Mouse (Mus musculus) megakaryocyte-erythroid progenitor cell, adult 5-6 weeks (primary cell): ENCODE results near the gene Rnf216. TPM values are rescaled to one million over a fixed set of nuclear protein-coding genes. Genes with fewer than 3 reads are reported as not detected.

Experiments
- ATAC-seq: replicated peaks from 2 replicates; pipeline ENCODE4 v1.8.0; 2016; ENCODE audit warnings: mild to moderate bottlenecking, inconsistent platforms; ENCODE audit not compliant: severe bottlenecking, poor library complexity, low FRiP score, low TSS enrichment
- total RNA-seq, 2 experiments: library from RNA; stranded (forward) in 1 of 2; stranded (reverse) in 1 of 2; fragments of 200-1000, 215-1000 nt in 1 of 2; fragments of >200 nt in 1 of 2; fragmentation: Nextera tagmentation in 1 of 2; gene quantifications; 2 replicates each; pipeline ENCODE4 v1.2.3; 2014 to 2017

Gene Rnf216
- total RNA-seq, 2 experiments from 2014 or later: 41.0 to 91.5 TPM

- peak; percentile 81 for ATAC-seq
Measured at GRCm38 (mm10) chr5:143106842-143107241, 6.0 kb downstream of the Rnf216 start.

GRCm38 (mm10) chr5:143103231-143103630, 9.6 kb downstream of the Rnf216 start:
- no peak for ATAC-seq

GRCm38 (mm10) chr5:143101626-143102025, 11.2 kb downstream of the Rnf216 start:
- ATAC-seq: no peak

- no peak for ATAC-seq
Measured at GRCm38 (mm10) chr5:143095256-143095655, 17.5 kb downstream of the Rnf216 start.

- ATAC-seq: no peak
Measured at GRCm38 (mm10) chr5:143092891-143093290, 19.9 kb downstream of the Rnf216 start.

- ATAC-seq: peak; percentile 68
Measured at GRCm38 (mm10) chr5:143084898-143085297, 27.9 kb downstream of the Rnf216 start.

GRCm38 (mm10) chr5:143079806-143080205, 33.0 kb downstream of the Rnf216 start:
- ATAC-seq: no peak

GRCm38 (mm10) chr5:143076603-143077143, 36.1 kb downstream of the Rnf216 start:
- ATAC-seq: peak; percentile 86

GRCm38 (mm10) chr5:143075987-143076386, 36.8 kb downstream of the Rnf216 start:
- ATAC-seq: no peak

- no peak for ATAC-seq
Measured at GRCm38 (mm10) chr5:143069048-143069447, 43.7 kb downstream of the Rnf216 start.

GRCm38 (mm10) chr5:143068382-143068781, 44.4 kb downstream of the Rnf216 start:
- no peak for ATAC-seq

- peak; percentile 93 for ATAC-seq
Measured at GRCm38 (mm10) chr5:143066551-143066958, 46.2 kb downstream of the Rnf216 start.

GRCm38 (mm10) chr5:143066096-143066495, 46.7 kb downstream of the Rnf216 start:
- peak; percentile 35; the same call in 1 of the 2 replicates for ATAC-seq

GRCm38 (mm10) chr5:143065230-143065629, 47.6 kb downstream of the Rnf216 start:
- ATAC-seq: no peak

GRCm38 (mm10) chr5:143062251-143062650, 50.5 kb downstream of the Rnf216 start:
- ATAC-seq: no peak

GRCm38 (mm10) chr5:143061511-143061910, 51.3 kb downstream of the Rnf216 start:
- ATAC-seq: no peak

- ATAC-seq: no peak
Measured at GRCm38 (mm10) chr5:143060774-143061385, 51.9 kb downstream of the Rnf216 start.

GRCm38 (mm10) chr5:143059958-143060357, 52.8 kb downstream of the Rnf216 start:
- no peak for ATAC-seq

- peak; percentile 49 for ATAC-seq
Measured at GRCm38 (mm10) chr5:143059182-143059581, 53.6 kb downstream of the Rnf216 start.

GRCm38 (mm10) chr5:143058675-143059074, 54.1 kb downstream of the Rnf216 start:
- ATAC-seq: no peak

- ATAC-seq: peak; percentile 81
Measured at GRCm38 (mm10) chr5:143058208-143058607, 54.6 kb downstream of the Rnf216 start.
